Mouse (Mus musculus): ENCODE measurements at regions not wholly inside any gene's neighbourhood (a gene's known extent, or its start where the extent isn't known, plus 50 kb on each side); places are given as distances from the start of the nearest gene placed in this dataset.

DNA sequence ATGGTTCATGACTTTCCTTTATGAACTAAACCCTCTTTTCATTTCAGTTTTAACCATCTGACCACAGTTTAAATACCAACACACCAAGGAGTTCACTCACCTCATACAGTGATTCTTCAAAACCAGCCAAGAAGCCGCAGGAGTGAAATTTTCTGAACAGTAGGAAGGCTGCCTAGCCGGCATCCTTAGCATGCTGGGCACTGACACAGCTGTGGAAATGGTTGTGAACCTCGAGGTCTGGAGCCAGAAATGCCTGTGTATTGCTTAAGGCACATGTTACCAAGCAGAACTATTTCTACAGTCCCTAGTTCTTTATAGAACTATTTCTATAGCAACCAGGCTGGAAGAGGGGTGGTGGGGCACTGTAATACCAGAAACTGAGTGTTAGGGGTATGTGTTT, 102.1 kb upstream of the Meis1 start:
- TF ChIP-seq CTCF (IDR thresholded peaks at IDR 0.05; ENCODE audit: borderline replicate concordance, insufficient read depth, low read depth, low read length): no peak
- no peak for TF ChIP-seq POLR2A (IDR thresholded peaks at IDR 0.05; ENCODE audit: borderline replicate concordance, insufficient read depth, low read length)

All from cerebellum, adult 2 months (tissue).